Mouse (Mus musculus): ENCODE measurements around the gene Grm8. TPM values are rescaled to one million over a fixed set of nuclear protein-coding genes. Genes with fewer than 3 reads are reported as not detected.

Gene Grm8
- total RNA-seq, 2 experiments from 2014 or later, result 7.6 to 8.5 TPM

DNA sequence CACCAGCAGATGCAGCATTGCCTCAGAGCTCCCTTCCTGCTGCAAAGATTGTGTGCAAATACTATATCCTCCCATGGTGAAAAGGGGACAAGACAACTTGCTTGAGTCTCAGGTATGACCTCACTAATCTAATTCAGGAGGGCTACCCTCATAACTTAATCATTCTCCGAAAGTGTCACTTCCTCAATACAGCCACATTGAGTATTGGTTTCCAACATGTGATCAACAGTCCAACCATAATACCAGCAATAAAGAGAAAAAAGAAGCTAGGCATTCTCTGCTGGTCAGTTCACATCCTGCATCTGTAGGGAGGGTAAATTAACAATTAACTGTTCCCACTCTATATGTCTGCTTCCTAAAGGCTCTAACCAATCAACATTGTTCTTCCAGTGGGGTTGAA, 94.2 kb downstream of the Grm8 start:
- no peak for DNase-seq

DNA sequence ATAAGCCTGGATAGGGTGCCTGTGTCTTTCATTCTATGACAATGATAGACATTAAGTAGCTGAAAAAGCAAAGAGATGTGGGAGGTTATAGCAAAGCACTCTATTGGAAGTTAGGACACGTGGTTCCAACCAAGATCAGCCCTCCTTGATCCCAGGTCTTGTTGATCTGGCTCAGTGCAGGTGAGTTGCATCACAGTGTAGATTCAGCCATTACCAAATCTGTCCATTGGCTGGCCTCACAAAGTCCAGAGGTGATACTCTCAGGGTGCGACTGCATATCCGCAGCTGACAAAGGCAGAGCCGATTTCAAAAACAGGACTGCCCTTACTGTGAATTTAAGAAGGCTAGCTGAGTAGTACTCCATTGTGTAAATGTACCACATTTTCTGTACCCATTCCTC, 103.0 kb downstream of the Grm8 start:
- no peak for DNase-seq

DNA sequence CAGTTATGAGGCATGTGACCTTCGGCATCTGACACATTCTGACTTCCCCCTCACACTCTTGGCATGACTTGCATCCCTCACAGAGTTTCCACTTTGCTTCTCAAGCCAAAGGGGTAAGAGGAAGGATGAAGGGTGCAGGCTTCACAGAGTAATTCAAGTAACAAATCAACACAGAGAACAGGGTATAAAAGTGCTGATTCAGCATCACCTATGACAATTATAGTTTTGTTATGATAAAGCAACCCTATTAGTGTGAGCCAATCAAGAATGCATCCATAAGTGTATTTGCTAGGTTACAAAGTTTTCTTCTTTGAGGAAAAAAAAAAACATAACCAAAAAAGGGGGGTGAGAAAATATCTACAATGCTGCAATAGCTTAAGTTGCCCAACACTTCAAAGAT, 117.3 kb downstream of the Grm8 start:
- DNase-seq, result no peak

DNA sequence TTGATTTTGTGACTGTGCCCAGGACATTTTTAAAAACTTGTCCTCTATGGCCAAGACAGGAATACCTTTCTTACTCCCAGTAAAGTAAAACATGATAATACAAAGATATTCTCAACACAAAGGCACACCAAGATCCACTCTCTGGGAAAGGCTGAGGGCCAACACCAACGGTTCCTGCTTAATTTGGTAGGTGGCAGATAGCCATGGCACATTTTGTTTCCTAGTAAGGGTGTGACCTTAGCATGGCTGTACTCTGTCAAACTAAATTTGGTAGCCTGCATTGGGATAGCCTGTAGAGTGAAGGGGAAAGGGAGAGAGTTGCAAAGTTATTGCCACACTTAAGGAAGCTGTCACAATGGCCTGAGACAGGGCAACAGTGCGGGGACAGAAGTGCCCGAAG, 128.0 kb downstream of the Grm8 start:
- DNase-seq, result no peak

DNA sequence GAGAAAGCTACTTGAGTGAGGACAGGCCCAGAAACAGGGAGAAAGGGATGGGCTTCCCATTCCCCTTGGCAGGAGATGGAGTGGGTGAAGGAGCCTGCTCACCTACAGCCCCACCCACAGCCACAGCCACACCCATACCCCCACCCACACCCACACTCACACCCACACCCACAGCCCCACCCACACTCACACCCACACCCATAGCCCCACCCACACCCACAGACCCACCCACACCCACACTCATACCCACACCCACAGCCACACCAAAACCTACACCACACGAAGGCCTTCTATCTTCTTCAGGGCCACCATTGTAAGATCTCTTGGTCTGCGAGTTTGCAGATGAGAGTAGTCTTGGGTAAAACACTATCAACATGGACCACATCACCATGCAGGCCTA, 137.7 kb downstream of the Grm8 start:
- no peak for DNase-seq

DNA sequence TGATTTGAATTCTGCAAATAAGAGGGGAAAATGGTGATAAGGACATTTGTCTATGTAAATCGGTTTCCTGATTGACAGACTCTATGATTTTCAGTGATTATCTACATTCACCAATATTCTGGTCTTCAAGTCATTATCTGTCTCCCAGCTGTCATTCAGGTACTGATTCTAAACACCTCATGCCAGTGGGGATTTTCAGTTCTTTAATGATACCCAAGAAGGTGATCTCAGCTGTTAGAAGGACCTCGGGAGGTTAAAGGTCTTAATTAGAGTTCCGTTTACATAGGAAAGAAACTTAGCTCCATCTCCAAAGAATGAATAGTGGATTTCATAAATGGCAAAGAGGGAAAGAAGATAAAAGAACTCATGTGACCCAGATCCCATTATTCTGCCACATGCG, 143.7 kb downstream of the Grm8 start:
- no peak for DNase-seq

DNA sequence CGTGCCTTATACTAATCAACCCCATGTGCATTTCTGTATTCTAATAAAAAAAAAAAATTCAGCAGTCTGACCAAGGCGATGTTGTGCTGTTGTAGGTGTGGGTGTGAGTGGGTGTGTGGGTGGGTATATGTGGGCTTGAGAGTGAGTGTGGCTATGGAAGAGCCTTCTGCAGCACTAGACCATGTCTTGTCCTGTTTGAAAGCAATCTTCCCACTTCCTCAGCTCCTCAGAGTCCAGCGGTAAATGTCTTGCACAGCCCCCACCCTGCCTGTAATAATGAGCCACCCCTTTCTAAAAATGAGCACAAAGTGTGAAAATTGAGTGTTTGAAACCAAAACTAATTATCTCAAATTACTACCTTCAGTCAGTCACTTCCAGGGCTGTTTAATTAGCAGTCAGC, 152.4 kb downstream of the Grm8 start:
- DNase-seq, result no peak

DNA sequence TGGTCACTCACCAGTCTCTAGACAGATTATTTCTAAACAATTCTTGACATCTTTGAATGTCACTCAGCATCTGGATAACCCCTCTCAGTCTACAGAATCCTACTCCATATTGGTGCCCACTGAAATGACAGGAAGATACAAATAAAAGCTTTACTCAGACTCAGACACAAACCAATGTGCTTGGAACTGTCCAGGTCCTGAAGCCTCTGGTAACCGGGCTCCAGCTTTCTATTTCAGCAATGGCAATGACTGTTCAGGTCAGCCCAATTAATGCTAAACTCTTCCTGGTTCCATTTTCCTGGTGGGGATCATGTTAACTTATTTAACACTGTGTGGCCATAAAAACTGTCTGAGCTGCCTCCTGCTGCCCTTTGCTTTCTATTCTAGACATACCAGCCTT, 153.0 kb downstream of the Grm8 start:
- DNase-seq, result no peak

DNA sequence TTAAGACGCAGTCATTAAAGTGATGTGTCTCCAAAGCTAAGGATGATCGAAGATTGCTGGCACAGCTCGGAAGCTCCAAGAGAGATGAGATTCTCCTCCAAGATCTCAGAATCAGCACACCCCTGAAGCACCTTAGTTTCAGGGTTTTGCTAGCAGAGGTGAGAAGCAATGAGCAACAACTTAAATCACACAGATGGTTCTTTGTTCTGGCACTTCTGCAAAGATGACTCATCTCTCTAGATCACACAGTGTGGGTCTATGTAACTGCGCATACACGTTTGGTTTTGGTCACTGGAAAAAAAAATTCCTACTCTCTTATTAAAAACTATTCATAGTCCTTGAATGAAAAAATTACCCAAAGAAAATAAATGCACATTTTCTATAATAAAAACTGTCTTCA, 157.6 kb downstream of the Grm8 start:
- DNase-seq, result no peak

DNA sequence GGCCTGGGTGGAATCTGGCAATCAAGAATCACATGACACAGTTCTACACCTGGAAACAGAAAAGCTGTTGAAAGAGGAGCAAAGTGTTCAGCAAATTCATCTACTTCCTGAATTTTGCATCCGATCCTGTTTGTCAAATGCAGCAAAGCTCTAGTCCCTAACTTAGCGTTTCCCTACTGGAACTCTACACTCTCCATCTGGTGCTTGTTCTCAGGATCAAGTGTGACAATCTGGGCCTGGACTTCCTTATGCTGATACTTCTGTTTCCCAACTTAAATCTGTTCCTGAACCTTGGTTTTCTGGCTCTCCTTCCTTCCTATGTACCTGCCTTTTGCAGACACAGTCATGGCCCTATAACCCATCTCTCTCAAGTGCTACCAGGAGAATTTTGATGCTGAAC, 166.1 kb downstream of the Grm8 start:
- no peak for DNase-seq

DNA sequence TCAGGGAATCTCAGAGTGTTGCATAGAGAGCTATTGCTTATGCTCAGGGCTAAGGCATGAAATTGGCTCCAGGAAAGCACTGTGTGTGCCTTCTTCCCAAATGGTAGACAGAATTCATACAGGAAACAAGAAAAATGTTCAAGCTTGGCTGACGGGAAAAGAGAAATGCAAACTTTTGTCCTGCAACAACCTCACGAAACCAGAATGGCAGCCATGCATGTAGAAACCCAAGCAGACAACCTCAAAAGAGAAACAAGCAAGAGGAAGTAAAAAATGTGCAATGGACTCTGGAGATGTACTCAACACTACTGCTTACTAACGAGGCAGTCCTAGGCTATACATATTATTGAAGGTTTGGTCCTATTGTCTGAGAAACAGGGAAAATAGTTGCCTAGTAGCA, 167.9 kb downstream of the Grm8 start:
- DNase-seq, result no peak

DNA sequence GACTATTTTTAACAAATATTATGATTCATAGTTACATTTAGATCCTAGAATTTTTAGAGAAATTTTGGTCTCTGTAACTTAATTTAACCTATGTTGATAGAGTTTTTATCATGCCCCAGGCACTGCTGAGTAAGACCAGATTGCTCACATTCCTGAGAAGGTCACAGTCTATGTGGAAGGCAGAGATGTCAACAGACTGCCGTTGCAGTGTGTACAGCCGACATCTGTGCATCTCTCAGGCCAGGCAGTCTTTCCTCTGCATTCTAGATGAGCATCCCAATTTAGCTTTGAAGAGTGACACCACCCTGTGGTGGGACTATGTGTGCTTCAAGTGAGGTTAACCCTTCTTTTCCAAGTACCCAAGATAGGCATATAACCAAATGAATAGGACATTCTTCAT, 169.7 kb downstream of the Grm8 start:
- no peak for DNase-seq

DNA sequence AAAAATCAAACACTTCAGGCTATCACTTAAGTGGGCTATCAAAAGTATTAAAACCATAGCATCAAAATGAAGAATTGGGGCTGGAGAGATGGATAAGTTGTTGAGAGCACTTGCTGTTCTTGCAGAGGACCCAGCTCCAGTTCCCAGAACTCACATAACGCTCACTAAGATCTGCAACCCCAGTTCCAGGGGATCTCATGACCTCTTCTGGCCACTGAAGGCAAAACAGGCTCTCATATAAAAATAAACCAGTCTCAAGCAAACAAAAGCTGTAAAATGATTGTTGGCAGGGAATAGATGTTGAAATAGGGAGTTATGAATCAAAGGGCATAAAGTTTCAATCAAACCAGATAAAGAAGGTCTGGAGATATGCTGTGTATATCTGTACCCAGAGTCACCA, 171.1 kb downstream of the Grm8 start:
- DNase-seq, result no peak

DNA sequence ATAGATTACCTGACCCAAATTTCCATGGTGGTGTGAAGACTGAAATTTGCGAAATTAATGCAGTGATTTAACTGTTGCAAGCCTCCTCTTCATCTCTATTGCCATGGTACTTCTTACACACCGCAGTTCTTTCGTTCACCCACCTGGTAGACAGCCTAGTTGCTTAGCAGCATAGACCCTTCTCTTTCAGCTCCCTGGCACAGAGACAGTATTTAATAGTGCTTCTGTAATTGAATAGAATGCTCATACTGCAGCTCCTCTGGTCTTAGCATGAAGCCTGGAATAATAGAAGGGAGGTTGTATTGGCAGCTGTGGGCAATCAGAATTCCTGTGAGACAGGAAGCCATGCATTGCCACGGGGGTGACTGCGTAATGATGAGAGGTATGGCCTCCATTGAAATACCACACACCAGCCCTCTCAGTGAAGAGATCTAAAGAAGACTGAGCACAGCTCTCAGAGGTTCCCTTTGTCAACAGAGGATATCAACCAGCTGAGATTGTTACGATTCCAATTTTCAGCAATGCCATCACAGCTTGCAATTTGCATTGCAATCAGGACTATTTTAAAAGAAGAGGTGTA, 178.6 kb downstream of the Grm8 start:
- no peak for DNase-seq

DNA sequence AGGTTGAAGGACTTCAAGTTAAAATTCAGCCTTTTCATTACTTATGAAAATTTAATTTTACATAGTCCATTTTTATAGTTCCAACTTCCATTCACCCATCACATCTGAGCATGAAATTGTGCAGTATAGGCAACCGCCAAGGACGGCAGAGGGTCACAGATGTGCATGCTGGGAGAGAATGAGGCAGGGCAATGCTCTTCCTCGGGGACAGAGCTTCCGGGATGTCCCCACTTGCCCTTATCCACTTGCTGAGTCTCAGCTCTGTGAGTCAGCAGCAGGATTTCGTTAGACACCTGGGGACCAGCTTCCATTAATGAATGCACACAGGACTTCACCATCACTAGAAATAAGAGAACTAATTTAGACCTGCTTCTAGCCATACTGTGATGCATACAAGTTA, 183.5 kb downstream of the Grm8 start:
- no peak for DNase-seq

DNA sequence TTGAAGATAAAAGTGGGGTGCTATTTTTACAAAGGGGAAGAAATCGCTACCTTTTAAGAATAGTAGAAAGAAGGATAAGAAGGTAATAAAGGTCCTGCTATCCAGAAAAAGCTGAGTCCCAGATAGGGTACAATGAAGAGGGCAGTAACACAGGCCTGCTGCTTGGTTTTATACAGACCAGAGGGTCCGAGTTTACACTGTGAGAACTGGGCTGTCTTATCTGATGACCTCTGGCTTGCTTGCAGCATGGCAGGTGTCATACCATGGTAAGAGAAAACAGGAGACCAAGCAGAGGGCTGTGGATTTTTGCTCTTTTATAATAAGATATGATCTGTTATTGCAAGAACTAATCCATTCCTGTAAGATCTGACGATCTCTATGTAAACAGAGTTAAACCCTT, 206.9 kb downstream of the Grm8 start:
- DNase-seq, result no peak

DNA sequence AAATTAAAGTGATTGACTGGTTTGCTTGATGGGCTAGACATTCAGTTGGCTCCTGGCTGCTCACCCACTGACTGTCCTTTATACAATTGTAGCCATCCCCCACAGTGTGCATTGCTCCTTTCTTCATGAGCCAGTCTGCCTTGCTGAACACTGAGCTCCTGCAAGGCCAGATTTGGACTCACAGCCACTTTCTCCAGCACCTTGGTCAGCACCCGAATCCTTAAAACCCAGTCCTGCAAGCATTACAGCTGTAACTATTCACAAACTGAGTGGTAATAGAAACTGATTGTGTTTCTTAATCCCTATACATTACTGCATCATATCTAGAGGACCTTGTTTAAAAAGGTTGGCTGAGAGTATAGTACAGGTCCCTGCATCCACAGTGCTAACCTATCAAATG, 221.7 kb downstream of the Grm8 start:
- DNase-seq, result no peak

DNA sequence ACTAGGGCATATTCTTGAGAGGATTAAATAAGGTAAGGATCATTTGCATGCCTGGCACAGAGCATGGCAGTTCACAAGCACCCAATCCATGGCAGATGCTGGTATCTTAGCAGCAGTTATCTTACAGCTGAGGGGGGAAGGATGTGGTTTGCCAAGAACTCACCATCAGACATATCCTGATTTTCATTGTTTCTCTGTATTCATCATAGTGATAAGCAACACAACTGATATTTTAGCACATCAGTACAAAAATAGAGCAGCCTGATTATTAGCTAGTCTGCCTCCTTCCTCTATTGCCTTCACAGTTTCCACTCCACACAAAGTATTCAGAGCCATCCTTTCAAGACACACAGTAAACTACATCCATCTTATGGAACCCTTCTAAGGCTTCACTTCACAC, 230.6 kb downstream of the Grm8 start:
- no peak for DNase-seq

DNA sequence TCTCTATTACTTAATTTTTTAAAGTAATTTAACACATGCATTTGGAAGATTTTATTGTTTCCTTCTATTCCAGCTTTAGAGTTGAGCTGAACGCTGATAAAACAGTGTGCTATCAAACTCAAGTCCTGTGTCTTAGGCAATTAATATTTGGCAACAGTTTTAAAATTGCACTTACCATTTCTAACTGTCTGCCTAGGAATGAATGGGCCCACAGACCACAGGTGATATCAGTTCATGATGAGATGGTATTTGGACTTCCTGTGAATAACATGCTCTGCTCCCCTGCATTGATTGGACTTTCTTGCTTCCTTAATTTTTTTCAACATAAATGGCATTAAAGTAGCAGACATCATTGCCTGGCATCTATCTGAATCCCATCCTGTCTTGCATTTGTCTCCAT, 232.8 kb downstream of the Grm8 start:
- no peak for DNase-seq

DNA sequence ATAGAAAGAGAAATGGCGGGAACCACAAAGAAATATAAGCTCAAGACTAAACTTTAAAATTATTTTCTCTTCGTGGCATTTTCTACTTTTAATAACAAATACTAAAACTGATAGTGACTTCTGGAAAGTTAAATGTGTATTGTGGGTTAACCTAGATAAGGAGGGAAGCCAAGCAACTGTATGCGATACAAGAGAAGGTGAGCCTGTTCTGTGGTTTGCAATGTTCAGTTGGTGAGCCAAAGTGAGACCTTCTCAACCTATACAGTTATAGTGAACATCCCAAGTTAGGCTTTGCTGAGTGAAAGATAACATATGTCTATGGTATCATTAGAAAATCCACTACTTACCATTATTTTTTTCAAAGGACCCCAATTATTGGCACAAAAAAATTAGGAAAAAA, 233.6 kb downstream of the Grm8 start:
- no peak for DNase-seq

DNA sequence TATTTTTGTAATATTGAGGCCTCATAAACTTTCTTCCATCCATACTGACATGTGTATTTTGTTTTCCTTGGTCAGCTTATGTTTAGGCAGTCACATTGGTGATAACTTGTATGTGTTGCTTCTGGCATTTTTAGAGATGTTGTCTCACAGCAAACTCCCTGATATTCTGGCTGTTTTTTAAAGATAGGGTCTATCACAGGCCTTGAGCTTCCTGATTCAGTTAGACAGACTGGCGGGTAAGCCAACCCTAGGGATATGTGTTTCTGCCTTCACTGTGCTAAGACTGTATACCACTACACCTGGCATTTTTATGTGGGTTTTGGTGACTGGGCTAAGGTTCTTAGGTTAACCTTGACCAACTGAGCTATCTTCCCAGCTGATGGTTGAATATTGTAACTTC, 239.8 kb downstream of the Grm8 start:
- no peak for DNase-seq

DNA sequence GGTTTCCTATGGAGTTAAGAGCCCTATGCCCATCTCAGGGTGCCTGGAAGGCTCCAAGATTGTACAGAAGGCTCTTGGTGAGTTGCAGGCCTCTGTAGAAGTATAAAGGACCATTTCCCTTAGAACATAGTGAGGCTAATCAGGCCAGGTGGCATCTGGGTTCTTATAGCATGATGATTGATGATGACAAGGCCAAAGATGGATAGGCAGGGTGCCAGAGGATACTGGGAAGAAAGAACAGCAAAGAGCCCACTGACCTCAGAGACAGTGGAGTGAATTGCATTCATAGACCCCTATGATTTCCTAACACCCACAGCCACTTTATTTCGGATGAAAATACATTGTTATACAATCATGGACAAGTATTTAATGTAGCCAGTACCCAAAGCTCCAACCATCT, 242.1 kb downstream of the Grm8 start:
- no peak for DNase-seq

DNA sequence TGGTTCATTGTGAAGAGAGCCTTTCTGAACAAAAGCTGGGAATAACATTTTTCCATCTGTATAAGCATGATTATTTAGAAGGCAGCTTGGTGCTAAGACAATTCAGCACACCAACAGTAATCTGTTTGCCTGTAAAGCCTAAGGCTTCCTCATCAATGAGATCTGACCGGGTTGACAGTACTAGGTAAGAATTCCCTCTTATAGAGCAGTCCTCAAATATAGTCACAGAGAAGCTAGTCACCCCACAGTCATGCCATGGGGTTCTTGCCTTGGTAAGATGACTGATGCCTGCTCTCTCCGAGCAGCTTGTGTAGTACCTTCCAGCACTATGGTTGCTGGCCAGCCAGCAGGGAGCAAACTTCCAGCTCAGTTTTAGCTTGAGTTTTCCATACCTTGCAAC, 246.6 kb downstream of the Grm8 start:
- no peak for DNase-seq

DNA sequence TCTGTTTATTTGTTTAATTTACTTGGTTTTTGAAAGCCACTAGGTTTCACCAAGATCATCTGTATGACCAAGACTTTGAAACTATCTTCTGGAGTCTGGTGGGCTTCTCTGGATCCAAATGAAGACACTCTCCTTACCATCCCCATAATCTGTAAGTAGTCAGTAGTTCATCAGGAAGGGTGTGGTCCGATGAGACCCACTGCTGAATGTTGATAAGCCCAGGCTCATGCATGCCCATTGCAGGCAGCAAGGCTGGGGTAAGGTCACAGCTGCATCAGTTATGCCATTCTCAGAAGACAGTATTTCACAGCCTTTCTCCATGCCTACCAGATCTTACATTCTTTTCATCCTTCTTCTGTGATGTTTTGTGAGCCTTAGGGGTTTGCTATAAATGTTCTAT, 247.1 kb downstream of the Grm8 start:
- DNase-seq, result no peak

DNA sequence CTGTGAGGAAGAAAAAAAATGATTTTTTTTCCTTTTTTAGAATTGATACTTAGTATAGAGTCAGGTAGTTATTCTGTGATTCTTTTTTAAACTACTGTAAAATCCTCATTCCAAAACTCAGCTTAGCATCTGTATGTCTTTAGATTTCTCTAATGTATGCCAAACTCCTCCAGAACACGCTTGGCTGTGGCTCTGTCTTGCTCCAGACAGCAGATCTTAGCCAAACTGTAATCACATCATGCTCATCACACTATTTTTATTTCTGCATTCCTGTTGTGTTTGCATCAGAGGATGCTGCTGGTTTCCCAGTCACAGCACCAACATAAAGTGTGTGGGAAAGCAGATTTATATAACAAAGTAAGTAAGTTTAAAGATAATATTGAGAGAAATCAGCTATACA, 249.2 kb downstream of the Grm8 start:
- DNase-seq, result no peak

DNA sequence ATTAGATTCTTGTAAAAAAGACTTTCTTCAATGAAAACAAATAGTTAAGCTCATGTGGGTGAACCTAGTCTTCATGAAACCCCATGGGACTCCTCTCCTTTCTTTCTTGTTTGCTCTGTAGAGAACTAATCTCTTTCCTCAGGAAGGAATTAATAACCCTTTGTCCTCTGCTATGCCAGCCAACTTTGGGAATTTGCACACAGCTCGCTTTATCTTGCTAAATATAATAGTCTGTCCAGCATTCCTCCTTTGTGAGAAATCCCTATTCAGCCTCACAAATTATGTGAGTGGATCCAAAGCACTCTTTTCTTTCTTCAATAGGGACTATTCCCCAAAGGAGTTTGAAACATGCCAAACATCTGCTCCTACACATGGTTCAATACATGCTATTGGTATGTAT, 285.3 kb downstream of the Grm8 start:
- DNase-seq, result no peak

Data from layer of hippocampus, postnatal 36 days (tissue).